Mouse (Mus musculus): ENCODE measurements at regions not wholly inside any gene's neighbourhood (a gene's known extent, or its start where the extent isn't known, plus 50 kb on each side); places are given as distances from the start of the nearest gene placed in this dataset.

DNA sequence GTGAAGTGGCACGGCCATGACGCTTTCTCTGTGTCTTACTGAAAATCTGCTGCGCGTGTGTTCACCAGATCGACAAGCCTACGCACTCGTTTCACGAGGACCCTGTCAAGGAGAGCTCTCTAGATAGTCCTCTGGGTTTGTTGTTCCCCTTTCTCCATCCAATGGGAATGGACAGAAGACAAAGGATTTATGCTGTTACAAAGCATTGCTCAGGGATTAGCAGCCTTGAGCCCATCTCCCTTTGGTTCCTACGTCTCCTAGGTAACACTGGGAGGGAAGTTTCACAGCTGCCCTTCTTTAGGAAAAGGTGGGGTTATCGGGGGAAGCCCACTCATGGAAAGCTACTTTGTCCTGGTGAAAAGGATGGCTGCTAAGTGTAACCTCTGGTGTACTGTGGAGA, 212.7 kb upstream of the Tbc1d5 start:
- no peak for TF ChIP-seq CEBPB (IDR thresholded peaks at IDR 0.05; ENCODE audit: insufficient read depth, poor library complexity, severe bottlenecking)
- TF ChIP-seq POLR2A (IDR thresholded peaks at IDR 0.05; ENCODE audit: insufficient read length, low read depth), result no peak
